Mouse (Mus musculus) megakaryocyte-erythroid progenitor cell, adult 5-6 weeks (primary cell): ENCODE data around the gene Specc1. TPM values are rescaled to one million over a fixed set of nuclear protein-coding genes. Genes with fewer than 3 reads are reported as not detected.

Experiments
- ATAC-seq: replicated peaks from 2 replicates; pipeline ENCODE4 v1.8.0; 2016; ENCODE audit warnings: mild to moderate bottlenecking, inconsistent platforms; ENCODE audit not compliant: severe bottlenecking, poor library complexity, low FRiP score, low TSS enrichment
- total RNA-seq, 2 experiments: library from RNA; stranded (forward) in 1 of 2; stranded (reverse) in 1 of 2; fragments of 200-1000, 215-1000 nt in 1 of 2; fragments of >200 nt in 1 of 2; fragmentation: Nextera tagmentation in 1 of 2; gene quantifications; 2 replicates each; pipeline ENCODE4 v1.2.3; 2014 to 2017

Gene Specc1
- total RNA-seq, 2 experiments from 2014 or later = 35.8 to 65.4 TPM

GRCm38 (mm10) chr11:62076345-62077156 lies 120.0 kb downstream of the Specc1 start:
- peak; percentile 99 for ATAC-seq

- no peak for ATAC-seq
These were observed 120.7 kb downstream of the Specc1 start for GRCm38 (mm10) chr11:62077157-62077865.

- ATAC-seq = no peak
These were observed 121.8 kb downstream of the Specc1 start for GRCm38 (mm10) chr11:62078371-62078770.

DNA sequence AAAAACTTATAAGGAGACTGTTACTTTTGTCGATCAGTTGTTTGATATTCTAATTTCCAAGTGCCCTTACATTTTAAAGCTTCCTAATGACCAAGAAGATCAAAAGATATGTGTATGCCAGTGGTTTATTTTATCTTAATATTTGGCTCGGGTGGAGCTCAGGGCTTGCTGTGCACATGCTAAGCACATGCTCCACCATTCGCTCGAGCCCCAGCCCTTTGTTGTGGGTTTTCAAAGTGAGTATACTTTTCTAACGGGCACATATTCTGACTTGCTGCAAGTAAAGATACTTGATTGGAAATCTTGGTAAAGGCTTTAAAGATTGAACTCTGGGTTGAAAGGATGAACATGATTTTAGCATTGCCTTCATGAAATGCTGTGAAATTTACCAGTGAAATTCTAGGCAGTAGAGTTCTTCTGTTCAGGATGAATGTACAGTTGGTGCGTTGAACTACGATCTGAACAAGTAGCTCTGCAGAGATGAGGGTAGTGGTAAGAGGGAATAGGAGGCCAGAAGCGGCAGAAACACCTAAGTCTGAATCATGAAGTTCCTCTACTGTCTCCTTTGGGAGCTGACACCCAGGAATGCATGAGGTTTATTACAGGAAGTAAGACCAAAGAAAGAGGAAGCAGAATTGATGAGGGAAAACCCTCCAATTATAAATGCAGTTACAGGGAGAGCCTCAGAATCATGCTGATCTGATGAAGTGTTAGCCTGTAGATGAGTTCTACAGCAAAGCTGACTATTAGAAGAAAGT lies 122.7 kb downstream of the Specc1 start:
- ATAC-seq = no peak

GRCm38 (mm10) chr11:62080476-62080875 lies 123.9 kb downstream of the Specc1 start:
- ATAC-seq = no peak

- ATAC-seq = no peak
These were observed 130.1 kb downstream of the Specc1 start for GRCm38 (mm10) chr11:62086648-62087047.

GRCm38 (mm10) chr11:62087051-62087450 lies 130.5 kb downstream of the Specc1 start:
- ATAC-seq = no peak

DNA sequence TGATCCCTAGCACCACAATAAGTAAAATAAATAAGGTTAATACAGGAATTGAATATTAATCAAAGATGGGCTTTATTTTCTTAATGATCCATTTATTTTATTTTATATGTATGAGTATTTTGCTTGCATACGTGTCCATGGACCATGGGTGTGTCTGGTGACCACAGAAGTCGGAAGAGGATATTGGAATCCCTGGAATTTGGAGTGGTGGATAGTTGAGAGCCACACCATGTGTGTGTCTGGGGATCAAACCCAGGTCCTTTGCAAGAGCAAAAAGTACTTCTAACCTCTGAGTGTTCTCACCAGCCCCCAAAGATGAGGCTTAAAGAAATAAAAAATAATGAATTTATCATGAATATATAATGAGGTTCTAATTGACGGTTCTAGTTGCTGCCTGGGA lies 132.1 kb downstream of the Specc1 start:
- ATAC-seq = no peak

GRCm38 (mm10) chr11:62090321-62090720 lies 133.8 kb downstream of the Specc1 start:
- ATAC-seq = no peak

DNA sequence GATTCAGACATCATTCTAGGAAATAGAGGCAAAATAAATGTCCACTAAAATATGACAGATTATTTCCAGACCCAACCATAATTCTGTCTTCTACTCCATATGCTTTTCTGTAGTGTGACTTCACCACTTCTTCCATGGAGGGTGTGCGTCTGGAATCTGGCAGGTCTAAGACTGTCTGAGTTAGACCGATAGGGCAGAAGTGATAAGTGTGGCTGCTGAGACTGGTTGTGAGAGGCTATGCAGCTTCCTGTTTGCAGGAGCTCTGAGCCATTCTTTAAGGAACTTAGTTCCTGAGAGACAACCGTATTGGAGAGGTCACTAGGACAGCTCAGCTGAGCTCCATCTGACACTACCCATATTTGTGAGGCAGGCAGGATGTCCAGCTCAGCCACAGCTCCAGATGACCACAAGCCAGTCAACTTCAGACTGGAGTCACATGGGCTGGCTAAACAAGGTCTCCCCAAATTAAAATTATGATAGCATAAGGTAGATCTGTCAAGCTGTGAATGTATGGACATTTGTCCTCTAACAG lies 146.9 kb downstream of the Specc1 start:
- peak; percentile 88 for ATAC-seq

GRCm38 (mm10) chr11:62106401-62106871 lies 149.9 kb downstream of the Specc1 start:
- ATAC-seq = peak; percentile 53; the same call in 1 of the 2 replicates

DNA sequence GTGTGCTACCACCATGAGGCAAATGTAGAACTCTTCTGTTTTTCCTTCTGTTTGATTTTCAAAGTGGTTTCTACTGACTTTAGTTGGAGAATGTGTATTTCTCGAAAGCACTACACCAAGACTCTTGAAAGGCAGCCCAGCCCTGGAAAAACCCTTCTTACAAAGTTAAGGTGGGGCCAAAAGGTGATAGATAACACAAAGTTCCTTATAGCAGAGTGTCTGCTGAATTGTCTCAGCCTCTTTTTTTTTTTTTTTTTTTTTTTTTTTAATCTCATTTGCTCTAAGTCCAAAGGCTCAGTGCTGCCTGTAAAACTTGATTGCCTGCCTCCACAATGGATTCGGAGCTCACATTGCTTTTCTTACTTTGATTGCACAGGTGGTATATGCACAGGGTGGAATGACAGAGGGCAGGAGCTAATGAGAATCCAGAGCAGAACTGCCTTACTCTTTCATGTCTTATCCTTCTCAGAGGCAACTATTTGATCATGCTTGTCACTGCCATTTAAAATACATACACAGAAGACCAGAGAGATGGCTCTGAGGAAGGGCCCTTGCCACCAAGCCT lies 150.8 kb downstream of the Specc1 start:
- no peak; the same call in 1 of the 2 replicates for ATAC-seq

DNA sequence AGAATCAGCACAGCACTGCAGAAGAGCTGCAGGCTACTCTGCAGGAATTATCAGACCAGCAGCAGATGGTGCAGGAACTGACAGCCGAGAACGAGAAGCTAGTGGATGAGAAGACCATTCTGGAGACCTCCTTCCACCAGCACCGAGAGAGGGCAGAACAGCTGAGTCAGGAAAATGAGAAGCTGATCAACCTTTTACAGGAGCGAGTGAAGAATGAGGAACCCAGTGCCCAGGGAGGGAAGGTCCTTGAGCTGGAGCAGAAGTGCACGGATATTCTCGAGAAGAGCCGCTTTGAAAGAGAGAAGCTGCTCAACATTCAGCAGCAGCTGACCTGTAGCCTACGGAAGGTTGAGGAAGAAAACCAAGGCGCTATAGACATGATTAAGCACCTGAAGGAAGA lies 162.0 kb downstream of the Specc1 start:
- no peak for ATAC-seq

- no peak for ATAC-seq
These were observed 163.3 kb downstream of the Specc1 start for GRCm38 (mm10) chr11:62119871-62120270.

- no peak for ATAC-seq
These were observed 164.8 kb downstream of the Specc1 start for GRCm38 (mm10) chr11:62121365-62121764.

DNA sequence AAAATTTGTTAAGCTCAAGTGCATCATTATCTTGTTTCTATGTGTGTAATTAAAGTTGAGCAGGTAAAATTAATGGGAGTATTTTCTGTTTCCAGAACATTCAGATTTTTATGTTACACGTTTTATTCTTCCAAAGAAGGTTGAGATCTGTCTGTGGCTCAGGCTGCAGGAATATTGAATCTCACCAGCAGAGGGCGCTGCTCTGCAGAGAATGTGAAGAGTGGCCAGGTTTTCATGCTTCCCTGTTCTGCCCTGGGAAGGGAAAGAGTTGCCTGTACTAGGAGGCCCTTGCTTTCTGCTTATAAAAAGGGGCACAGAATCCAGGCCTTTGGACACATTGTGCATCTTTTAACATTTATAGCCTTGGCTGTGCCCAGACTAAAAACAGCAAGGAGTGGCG lies 171.1 kb downstream of the Specc1 start:
- peak; percentile 74 for ATAC-seq

GRCm38 (mm10) chr11:62128197-62128596 lies 171.6 kb downstream of the Specc1 start:
- ATAC-seq = no peak

DNA sequence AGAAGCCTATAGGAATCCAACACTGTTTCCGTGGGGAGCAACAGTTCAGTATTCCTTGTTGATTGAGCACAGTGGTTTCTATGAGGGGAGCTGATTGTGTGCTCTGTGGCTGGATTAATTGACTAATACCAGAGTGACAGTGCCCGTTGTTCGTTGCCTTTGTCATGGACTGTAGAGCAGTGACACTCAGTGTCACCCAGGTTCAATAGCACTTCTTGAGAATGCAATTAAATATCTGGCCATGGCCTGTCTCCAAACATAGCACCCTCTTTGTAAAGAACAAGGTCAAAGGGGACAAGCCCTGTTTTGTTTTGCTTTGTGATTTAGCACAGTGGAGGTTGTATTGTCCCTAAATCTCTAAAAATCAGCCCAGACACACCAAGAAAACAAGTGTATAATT lies 173.6 kb downstream of the Specc1 start:
- no peak for ATAC-seq

GRCm38 (mm10) chr11:62130685-62131295 lies 174.2 kb downstream of the Specc1 start:
- no peak for ATAC-seq
